Mouse (Mus musculus) limb, embryonic 12.5 days (tissue): ENCODE data around the gene Slc25a21. TPM values are rescaled to one million over a fixed set of nuclear protein-coding genes. Genes with fewer than 3 reads are reported as not detected.

Experiments
- ATAC-seq: fragments of 200-750 bp; cut with Nextera tagmentation; 2 replicates; pipeline ENCODE4 v1.8.0; 2017; ENCODE audit warnings: low read depth, moderate TSS enrichment; ENCODE audit not compliant: insufficient number of reproducible peaks, insufficient read depth, low FRiP score, low TSS enrichment
- H3K27ac ChIP-seq: fragments of 300-500 bp; sonication (generic); 2 replicates; pipeline ENCODE4 v1.5.1; 2016; ENCODE audit warnings: mild to moderate bottlenecking, moderate library complexity
- H3K27me3 ChIP-seq: fragments of 300-500 bp; sonication (generic); 2 replicates; pipeline ENCODE4 v1.6.1; 2016; ENCODE audit warnings: mild to moderate bottlenecking, moderate library complexity
- H3K36me3 ChIP-seq: fragments of 300-500 bp; sonication (generic); 2 replicates; pipeline ENCODE4 v1.6.1; 2016; ENCODE audit warnings: mild to moderate bottlenecking, moderate library complexity
- H3K4me1 ChIP-seq: fragments of 300-500 bp; sonication (generic); replicated peaks from 2 replicates; pipeline ENCODE4 v1.6.1; 2016
- H3K4me2 ChIP-seq: fragments of 300-500 bp; sonication (generic); 2 replicates; pipeline ENCODE4 v1.6.1; 2016; ENCODE audit warnings: mild to moderate bottlenecking, moderate library complexity
- H3K4me3 ChIP-seq: fragments of 300-500 bp; sonication (generic); replicated peaks from 2 replicates; pipeline ENCODE4 v1.5.1; 2016; ENCODE audit warnings: mild to moderate bottlenecking
- H3K9ac ChIP-seq: fragments of 300-500 bp; sonication (generic); replicated peaks from 2 replicates; pipeline ENCODE4 v1.6.1; 2016; ENCODE audit warnings: mild to moderate bottlenecking, moderate library complexity
- H3K9me3 ChIP-seq: fragments of 300-500 bp; sonication (generic); 2 replicates; pipeline ENCODE4 v1.6.1; 2016; ENCODE audit warnings: mild to moderate bottlenecking, moderate library complexity
- WGBS: fragments of 180-500 bp; shearing (Covaris S2); methylation state at CpG from one replicate; pipeline ENCODE4 v1.1.7; 2016; 5-methylcytosine and 5-hydroxymethylcytosine counted together
- polyA plus RNA-seq: library from polyadenylated mRNA; unstranded; fragments of >200 nt; fragmentation: Nextera tagmentation; extraction: Ambion mirVana; gene quantifications from 2 replicates; pipeline ENCODE4 v1.2.1, GENCODE M21; 2016

The Slc25a21 gene
- polyA plus RNA-seq, 1 experiment from 2014 or later, result 1.1 TPM

DNA sequence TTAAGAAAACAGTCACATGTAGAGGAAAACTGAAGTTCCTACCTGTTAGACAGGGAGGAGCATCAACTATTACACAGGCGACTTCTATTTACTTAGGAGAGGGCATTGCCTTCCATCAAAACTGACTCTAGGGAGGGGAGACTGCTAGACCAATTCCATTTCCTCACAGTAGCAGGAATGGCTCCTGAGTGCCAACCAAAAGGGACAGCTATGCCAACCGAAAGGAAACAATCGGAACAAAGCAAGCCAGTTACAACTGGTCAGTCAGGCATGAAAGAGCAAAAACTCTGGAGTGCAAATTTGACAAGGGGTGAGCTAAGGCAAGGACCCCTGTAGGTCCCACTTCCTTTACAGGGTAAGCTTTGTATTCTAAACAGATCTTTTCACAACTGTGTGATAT is 319.5 kb downstream of the Slc25a21 start:
- Histone ChIP-seq H3K27ac (no peak overlapping the region), H3K9me3 (peaks cover 3% of the 10 kb centered on the region; the same call in 1 of the 2 replicates), H3K4me2 (no peak overlapping the region), H3K9ac (no peak overlapping the region), H3K4me3 (no peak overlapping the region), H3K27me3 (no peaks in the 10 kb centered on the region), H3K4me1 (peaks cover 12% of the 10 kb centered on the region; the same call in 1 of the 2 replicates), H3K36me3 (no peaks in the 10 kb centered on the region)
- no peak for ATAC-seq
- WGBS, result 76% methylated on average over 3 of the region's 3 CpGs

DNA sequence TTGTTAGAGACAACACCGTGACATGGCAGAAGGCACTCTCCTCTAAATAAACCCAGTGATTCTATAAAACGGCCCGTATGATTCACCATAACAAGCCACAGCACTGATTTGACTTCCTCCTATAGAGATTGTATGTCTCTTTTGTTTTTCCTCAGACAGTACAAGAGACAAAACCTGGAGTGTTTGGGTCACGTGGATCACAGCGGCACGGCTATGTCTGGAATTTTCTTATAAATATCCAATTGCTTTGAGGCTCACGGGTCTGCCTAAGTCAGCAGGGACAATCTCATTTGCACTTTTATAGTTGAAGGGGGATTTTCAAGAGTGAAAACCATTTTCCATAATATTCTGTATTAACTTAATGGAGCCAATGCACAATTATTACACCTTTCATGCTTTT is 320.7 kb downstream of the Slc25a21 start:
- no peak overlapping the region for H3K27ac ChIP-seq
- H3K4me2 ChIP-seq, result peak overlapping the region; percentile 26
- no peaks in the 10 kb centered on the region for H3K27me3 ChIP-seq
- H3K4me1 ChIP-seq, result peaks cover 12% of the 10 kb centered on the region; the same call in 1 of the 2 replicates
- H3K9ac ChIP-seq, result no peak overlapping the region
- H3K36me3 ChIP-seq, result no peaks in the 10 kb centered on the region
- H3K4me3 ChIP-seq, result no peak overlapping the region
- peak; percentile 26; the same call in 1 of the 2 replicates for ATAC-seq
- 34% methylated on average over 7 of the region's 7 CpGs for WGBS
- no peaks in the 10 kb centered on the region for H3K9me3 ChIP-seq

DNA sequence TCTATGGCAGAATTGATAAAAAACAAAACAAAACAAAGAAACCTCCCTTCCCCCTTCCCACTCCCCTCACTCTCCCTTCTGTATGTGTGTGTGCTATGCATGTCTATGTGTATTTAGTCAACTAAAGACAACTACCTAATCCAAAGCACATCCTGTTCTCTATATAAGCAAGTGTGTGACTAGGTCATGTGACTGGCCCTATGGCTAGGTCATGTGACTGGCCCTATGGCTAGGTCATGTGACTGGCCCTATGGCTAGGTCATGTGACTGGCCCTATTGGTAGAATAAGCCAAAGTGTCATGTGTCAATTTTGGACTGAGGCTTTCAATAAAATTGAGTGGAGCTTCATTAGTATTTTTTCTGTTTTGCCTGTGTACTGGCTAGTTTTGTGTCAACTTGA is 324.1 kb downstream of the Slc25a21 start:
- H3K4me2 ChIP-seq, result no peak overlapping the region
- no peak overlapping the region for H3K27ac ChIP-seq
- no peak overlapping the region for H3K4me3 ChIP-seq
- ATAC-seq, result no peak
- peaks cover 9% of the 10 kb centered on the region; the same call in 1 of the 2 replicates for H3K4me1 ChIP-seq
- no peaks in the 10 kb centered on the region for H3K9me3 ChIP-seq
- no peaks in the 10 kb centered on the region for H3K27me3 ChIP-seq
- H3K9ac ChIP-seq, result no peak overlapping the region
- no peaks in the 10 kb centered on the region for H3K36me3 ChIP-seq

GRCm38 (mm10) chr12:56870569-56870968 is 326.7 kb downstream of the Slc25a21 start:
- no peaks in the 10 kb centered on the region for H3K9me3 ChIP-seq
- WGBS, result 80% methylated on average over 3 of the region's 3 CpGs
- H3K4me2 ChIP-seq, result no peak overlapping the region
- no peak for ATAC-seq
- no peaks in the 10 kb centered on the region for H3K36me3 ChIP-seq
- H3K4me1 ChIP-seq, result peaks cover 3% of the 10 kb centered on the region
- H3K27me3 ChIP-seq, result no peaks in the 10 kb centered on the region
- no peak overlapping the region for H3K9ac ChIP-seq
- no peak overlapping the region for H3K4me3 ChIP-seq
- H3K27ac ChIP-seq, result no peak overlapping the region

DNA sequence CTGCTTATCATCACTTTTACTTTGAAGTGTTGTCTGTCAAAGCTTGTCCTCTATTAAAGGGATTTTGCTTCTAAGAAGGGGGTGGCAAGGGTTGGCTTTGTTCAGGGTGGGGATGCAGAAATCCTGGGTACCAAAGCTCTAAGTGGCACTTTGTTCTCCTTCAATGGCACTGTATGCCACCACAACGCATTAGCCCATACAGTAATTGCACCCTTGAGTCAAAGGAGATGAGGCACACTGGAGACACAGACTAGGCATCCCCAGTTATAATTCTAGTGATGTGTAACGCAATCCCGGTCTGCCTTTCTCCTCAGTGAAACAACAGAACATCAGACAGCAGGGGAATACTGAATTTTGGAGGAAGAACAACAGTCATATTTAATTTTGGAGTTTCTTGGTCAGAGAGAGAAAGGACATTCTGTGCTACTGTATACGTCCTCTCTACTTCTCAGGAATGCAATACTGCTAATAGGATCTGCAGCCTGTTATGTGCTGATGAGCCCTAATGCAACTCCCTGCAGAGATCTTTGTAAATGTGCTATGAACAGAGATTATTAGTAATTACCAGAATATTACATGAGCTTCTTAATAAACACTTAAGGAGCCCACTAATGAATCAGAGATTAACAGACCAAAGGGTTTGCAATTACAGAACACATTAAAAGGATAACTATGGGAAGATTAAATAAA is 333.3 kb downstream of the Slc25a21 start:
- H3K4me1 ChIP-seq, result peaks cover 9% of the 10 kb centered on the region
- ATAC-seq, result no peak
- no peak overlapping the region for H3K4me2 ChIP-seq

GRCm38 (mm10) chr12:56852679-56853078 is 344.6 kb downstream of the Slc25a21 start:
- no peak overlapping the region for H3K27ac ChIP-seq
- no peaks in the 10 kb centered on the region for H3K36me3 ChIP-seq
- H3K4me1 ChIP-seq, result 0 out of 2 replicates have a peak, but pooled peaks cover 7% of the 10 kb centered on the region
- H3K4me3 ChIP-seq, result no peak overlapping the region
- peaks cover 23% of the 10 kb centered on the region for H3K27me3 ChIP-seq
- ATAC-seq, result no peak
- H3K9ac ChIP-seq, result no peak overlapping the region
- WGBS, result 36% methylated on average over 4 of the region's 4 CpGs
- no peak overlapping the region for H3K4me2 ChIP-seq
- no peaks in the 10 kb centered on the region for H3K9me3 ChIP-seq

More for the DNA sequence above, 333.3 kb downstream of the Slc25a21 start:
- H3K9ac ChIP-seq, result no peak overlapping the region
- H3K9me3 ChIP-seq, result no peaks in the 10 kb centered on the region
- H3K27ac ChIP-seq, result no peak overlapping the region
- H3K27me3 ChIP-seq, result peaks cover 23% of the 10 kb centered on the region; the same call in 1 of the 2 replicates
- no peak overlapping the region for H3K4me3 ChIP-seq
- WGBS, result 82% methylated on average over 4 of the region's 4 CpGs
- H3K36me3 ChIP-seq, result no peaks in the 10 kb centered on the region

DNA sequence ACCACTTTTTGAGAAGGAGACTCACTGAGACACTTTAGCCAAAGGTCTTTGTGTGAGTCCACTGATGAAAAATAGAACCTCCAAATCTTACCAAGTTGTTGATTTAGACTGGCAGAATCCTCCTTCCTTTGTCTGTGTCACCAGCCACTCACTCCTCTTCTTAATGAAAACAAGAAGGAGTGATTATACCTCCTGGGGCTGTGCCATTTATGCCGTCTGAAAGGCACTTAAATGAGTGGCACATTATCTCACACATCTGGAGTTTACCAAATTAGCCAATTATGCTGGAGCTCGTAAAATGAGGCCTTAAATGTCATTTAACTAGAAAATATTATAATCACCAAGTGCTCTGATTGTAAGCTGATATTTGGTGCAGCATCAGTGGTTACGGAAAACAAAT is 345.8 kb downstream of the Slc25a21 start:
- H3K4me2 ChIP-seq, result no peak overlapping the region
- WGBS, result 19% methylated on average over 3 of the region's 3 CpGs
- no peak for ATAC-seq

GRCm38 (mm10) chr12:56829945-56830344 is 367.3 kb downstream of the Slc25a21 start:
- H3K4me3 ChIP-seq, result no peak overlapping the region
- 70% methylated on average over 1 of the region's 1 CpGs for WGBS
- peaks cover 29% of the 10 kb centered on the region for H3K27me3 ChIP-seq
- H3K9ac ChIP-seq, result no peak overlapping the region
- no peaks in the 10 kb centered on the region for H3K9me3 ChIP-seq
- no peak overlapping the region for H3K4me2 ChIP-seq
- no peaks in the 10 kb centered on the region for H3K36me3 ChIP-seq
- no peak for ATAC-seq
- H3K4me1 ChIP-seq, result peaks cover 23% of the 10 kb centered on the region
- H3K27ac ChIP-seq, result no peak overlapping the region

More for the DNA sequence above, 345.8 kb downstream of the Slc25a21 start:
- no peak overlapping the region for H3K27ac ChIP-seq
- no peak overlapping the region for H3K4me3 ChIP-seq
- H3K9me3 ChIP-seq, result no peaks in the 10 kb centered on the region
- H3K4me1 ChIP-seq, result 0 out of 2 replicates have a peak, but pooled peaks cover 7% of the 10 kb centered on the region
- H3K9ac ChIP-seq, result no peak overlapping the region
- H3K27me3 ChIP-seq, result peaks cover 23% of the 10 kb centered on the region
- no peaks in the 10 kb centered on the region for H3K36me3 ChIP-seq

DNA sequence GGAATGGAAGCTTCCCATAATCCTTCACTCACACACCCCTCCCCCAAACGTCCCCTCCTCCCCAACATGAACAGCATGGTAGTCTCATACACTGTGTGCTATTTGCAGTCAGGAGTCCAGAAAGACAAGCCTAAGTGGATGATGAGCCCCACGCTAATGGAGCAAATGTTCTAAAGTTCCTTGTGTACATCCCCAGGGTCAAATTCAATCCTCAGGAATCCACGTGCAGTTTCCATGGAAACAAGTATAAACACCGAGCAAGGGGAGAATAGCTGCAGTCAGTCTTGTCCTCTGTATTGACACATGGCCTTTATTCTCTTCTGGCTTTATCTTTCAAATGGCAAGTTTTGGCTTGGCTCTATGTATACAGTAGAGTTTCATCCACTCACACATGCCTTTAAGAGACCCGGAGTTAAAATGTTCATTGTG is 367.8 kb downstream of the Slc25a21 start:
- Histone ChIP-seq H3K4me1 (peaks cover 28% of the 10 kb centered on the region), H3K27me3 (peaks cover 30% of the 10 kb centered on the region), H3K36me3 (no peaks in the 10 kb centered on the region), H3K9ac (no peak overlapping the region), H3K4me2 (no peak overlapping the region), H3K9me3 (no peaks in the 10 kb centered on the region), H3K4me3 (no peak overlapping the region), H3K27ac (no peak overlapping the region)
- ATAC-seq, result no peak
- 35% methylated on average over 5 of the region's 5 CpGs for WGBS

DNA sequence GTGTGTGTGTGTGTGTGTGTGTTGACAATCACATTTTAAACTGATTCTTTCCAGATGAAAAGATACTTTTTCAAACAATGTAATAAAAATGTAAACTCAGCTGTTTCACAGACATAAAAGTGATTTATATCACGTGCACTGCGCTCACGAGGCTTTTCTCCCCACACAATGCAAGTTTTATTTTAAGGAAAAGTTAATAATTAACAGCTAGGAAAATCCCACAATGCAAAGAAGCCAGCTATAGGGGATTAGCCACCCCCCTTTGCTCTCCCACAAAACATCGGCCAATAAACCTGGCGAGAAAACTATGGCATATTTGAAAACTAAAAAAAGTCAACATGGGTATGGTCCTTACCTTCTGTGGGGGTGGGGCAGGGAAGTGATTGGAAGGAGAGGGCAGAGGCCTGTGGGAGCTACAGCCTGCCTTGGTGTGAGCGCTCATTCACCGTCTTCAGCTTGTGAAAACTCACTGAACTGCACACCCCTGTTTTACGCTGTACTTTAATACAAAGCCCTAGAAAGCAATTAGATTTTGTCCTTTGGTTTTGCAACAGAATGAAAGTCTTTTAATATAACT is 369.4 kb downstream of the Slc25a21 start:
- H3K4me3 ChIP-seq, result no peak overlapping the region
- H3K4me2 ChIP-seq, result peak overlapping the region; percentile 6; the same call in 1 of the 2 replicates
- peak overlapping the region; percentile 45; the same call in 1 of the 2 replicates for H3K27ac ChIP-seq
- WGBS, result 23% methylated on average over 8 of the region's 8 CpGs
- ATAC-seq, result peak; percentile 67; the same call in 1 of the 2 replicates
- H3K27me3 ChIP-seq, result peaks cover 29% of the 10 kb centered on the region
- H3K9ac ChIP-seq, result no peak overlapping the region
- H3K4me1 ChIP-seq, result peaks cover 41% of the 10 kb centered on the region
- no peaks in the 10 kb centered on the region for H3K36me3 ChIP-seq
- H3K9me3 ChIP-seq, result no peaks in the 10 kb centered on the region

GRCm38 (mm10) chr12:56824688-56825087 is 372.6 kb downstream of the Slc25a21 start:
- 63% methylated on average over 5 of the region's 5 CpGs for WGBS
- Histone ChIP-seq H3K36me3 (no peaks in the 10 kb centered on the region), H3K4me2 (no peak overlapping the region), H3K27me3 (peaks cover 24% of the 10 kb centered on the region), H3K9me3 (no peaks in the 10 kb centered on the region), H3K4me3 (no peak overlapping the region), H3K9ac (no peak overlapping the region), H3K4me1 (peaks cover 51% of the 10 kb centered on the region), H3K27ac (no peak overlapping the region)
- no peak for ATAC-seq
